Mouse (Mus musculus) megakaryocyte, adult 5-6 weeks (primary cell): ENCODE measurements at regions not wholly inside any gene's neighbourhood (a gene's known extent, or its start where the extent isn't known, plus 50 kb on each side); places are given as distances from the start of the nearest gene placed in this dataset.
"Not testable (repeated sequence)": the region's sequence is repeated elsewhere in the genome, so short reads cannot be mapped to it uniquely, and the experiment has no call there.

Experiments
- ATAC-seq: 2 replicates; pipeline ENCODE4 v1.8.0; 2016; ENCODE audit warnings: mild to moderate bottlenecking, inconsistent platforms; ENCODE audit not compliant: poor library complexity, severe bottlenecking

DNA sequence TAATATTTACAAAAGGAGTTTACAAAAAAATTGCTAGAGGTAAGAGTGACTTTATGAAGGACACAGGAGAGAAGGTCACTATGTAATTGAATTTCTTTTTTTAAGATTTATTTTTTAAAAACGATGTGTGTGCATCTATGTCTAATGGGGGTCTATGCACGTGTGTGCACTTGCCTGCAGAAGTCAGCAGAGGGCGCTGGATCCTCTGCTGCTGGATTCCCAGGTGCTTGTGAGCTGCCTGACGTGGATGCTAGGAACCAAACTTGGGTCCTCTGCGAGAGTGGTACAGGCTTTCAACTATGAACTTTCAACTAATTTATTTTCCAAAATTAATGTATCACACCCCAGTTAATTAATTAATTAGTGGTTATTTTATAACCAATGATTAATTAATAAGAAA, 85.0 kb downstream of the Glrx3 start:
- no peak for ATAC-seq

DNA sequence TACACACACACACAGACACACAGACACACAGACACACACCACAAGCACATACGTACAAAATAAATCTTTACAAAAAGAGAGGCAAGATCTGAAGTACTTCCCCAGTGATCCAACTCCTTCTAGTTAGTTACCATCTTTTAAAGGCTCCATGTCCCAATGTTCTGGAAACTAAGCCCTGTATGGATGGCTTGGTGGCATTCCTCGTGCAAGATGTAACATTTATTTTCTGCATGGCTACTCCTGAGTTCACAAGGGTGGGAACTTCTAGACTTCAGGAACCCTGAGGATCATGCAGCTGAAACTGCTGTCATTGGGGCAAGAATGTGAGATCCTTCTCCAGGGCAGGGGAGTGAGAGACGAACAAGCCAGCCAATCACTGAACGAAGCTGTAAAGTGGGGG, 96.1 kb downstream of the Glrx3 start:
- no peak for ATAC-seq

DNA sequence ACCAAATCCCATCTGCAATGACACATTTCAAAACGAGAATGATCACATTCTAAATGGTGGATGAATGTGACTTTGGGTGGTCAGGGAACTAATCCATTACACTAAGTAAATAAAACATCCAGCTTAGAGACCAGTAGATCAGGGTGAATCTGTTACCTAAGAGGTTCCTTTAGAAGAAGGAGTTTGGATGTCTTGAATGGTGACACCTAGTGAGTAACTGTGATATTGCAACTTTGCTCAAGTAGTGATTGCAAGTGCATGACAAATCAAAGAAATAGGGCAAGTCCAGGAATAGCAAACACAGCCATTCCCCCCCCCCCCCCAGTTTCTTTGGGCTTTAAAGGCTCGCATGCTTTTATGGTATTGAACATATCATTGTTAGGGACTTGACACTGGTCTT, 112.6 kb downstream of the Glrx3 start:
- ATAC-seq = peak; percentile 76

GRCm38 (mm10) chr7:137552551-137553198, 115.3 kb downstream of the Glrx3 start:
- no peak for ATAC-seq

DNA sequence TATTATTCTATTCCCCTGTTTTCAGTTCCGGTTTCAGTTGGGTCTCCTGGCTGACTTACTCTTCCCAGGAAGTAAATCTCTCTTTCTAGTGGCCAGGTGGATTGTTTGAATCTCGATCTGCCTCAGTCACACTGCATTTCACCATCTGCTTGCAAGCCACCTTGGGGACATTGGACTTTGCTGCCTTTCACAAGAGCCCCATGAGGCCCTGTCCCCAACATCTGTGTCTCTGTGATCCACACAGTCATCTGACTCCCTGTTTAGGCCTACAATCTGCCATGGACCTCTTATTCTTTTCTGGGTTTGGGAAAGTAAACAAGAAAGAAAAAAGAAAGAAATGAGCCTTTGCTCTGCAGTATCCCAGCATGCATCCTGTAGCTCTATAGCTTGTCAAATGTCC, 118.1 kb downstream of the Glrx3 start:
- ATAC-seq = no peak

- ATAC-seq = no peak
Measured at GRCm38 (mm10) chr7:137557439-137557838, 120.0 kb downstream of the Glrx3 start.

DNA sequence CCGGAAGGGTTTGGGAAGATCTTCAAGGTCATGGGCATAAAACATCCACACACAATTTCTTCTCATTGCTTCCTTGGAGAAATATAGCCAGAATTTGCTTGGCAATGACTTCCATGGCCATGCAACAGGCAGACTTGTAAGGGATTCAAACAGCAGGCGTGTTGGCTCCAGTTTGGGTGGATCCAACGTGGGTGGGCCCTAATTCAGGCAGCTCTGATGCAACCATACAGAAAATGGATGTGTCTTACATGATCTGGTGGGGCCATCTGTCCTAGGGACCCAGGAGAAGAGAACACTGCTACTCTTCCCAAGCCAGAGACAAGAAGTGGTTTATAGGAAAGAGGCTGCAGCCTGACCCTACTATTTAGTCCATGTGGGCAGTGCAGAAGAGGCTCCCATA, 121.5 kb downstream of the Glrx3 start:
- no peak for ATAC-seq

GRCm38 (mm10) chr7:137570199-137570598, 132.8 kb downstream of the Glrx3 start:
- no peak for ATAC-seq

GRCm38 (mm10) chr7:137575491-137575890, 138.1 kb downstream of the Glrx3 start:
- no peak for ATAC-seq

DNA sequence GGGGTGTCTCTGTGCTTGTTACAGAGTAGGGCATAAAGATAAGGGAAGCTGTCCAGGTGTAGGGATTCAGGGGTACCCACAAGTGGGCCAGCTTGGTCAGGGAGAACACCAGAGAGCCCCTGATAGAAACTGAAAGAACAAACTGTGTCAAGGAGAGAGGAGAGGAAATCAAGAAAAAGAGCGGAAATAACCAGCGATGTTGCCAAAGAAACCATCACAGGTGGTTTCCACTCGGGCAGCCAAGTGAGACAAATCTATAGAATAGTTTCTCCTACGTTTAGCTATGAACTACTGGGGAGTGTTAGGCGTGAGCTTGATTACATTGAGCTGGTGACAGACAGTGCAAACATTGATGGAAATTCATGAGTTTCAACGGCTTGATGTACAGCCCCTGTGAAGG, 138.8 kb downstream of the Glrx3 start:
- peak; percentile 36 for ATAC-seq

GRCm38 (mm10) chr7:137583556-137583955, 146.1 kb downstream of the Glrx3 start:
- no peak for ATAC-seq

DNA sequence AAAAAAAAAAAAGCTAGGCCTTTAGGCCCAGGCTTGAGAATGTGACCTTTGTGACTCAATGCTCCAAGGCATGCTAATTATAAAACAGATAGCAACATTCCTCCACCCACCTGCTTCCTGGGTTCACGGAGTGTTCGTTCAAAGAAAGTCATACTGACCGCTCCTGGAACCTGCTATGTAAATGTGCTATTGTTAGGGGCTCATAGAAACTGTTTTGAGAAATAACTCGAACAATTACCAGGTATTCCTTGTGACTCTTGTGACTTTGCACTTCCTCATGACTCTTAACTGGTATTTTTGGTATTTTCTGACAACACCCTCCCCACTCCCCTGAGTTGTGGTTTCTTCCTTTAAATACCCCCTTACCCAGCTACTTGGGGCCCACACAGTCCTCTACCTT, 147.5 kb downstream of the Glrx3 start:
- ATAC-seq = not testable (repeated sequence)

- ATAC-seq = peak; percentile 69
Measured at GRCm38 (mm10) chr7:137593570-137593969, 156.2 kb downstream of the Glrx3 start.

DNA sequence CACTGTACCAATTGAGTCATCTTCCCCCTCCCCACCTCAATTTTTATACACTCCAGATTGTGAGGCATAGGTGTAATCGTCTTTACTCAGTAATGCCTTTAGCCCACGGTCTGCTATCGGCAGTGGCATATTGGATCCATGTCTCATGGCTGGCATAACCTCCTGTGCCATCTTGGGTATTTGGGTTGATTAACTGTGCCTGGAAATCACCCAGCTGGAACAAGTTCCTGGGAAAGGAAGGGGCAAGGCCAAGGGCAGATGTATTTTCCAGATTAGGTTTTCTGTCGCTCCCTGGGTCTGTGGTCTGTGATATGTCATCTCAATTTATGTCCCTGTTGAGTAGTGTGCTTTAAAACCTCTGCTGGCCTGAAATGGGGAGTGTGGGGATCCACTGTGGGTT, 158.2 kb downstream of the Glrx3 start:
- ATAC-seq = no peak

DNA sequence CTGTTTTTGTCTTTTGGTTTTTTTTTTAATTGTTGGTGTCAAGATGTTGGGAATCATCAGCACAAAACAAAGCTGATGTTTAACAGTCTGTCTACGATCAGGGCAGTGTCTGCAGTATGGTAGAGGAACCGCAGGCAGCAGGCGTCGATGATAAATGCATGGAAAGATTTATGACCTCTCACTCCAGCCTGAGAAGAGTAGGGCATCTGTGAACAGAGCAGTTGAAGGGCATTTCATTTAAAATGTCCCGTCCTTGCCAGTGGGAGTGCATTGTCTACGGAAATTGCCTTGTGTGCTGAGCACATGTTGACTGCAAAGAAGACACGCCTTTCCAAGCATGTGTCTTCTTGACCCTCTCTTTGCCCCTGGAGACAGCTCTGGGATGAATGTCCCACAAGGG, 158.7 kb downstream of the Glrx3 start:
- no peak for ATAC-seq

- ATAC-seq = peak; percentile 51
Measured at GRCm38 (mm10) chr7:137603039-137603438, 165.6 kb downstream of the Glrx3 start.

DNA sequence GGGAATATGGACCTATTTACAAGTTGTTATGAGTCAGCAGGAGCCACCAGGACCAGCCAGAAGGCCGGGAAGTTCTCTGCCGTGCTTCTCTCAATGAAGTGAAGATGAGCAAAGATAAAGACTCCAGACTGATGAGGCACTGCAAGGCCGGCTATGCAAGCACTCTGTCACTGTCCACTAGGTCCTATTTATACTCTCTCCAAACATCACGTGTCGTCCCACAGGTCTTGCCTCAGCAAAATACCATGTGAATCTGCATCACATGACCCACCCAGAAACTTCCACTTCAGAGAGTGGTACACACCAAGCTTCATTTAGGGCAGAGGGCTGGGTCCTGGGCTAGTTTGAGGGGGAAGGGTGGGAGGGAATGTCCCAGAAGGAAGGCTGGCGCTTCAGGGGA, 172.3 kb downstream of the Glrx3 start:
- ATAC-seq = no peak

GRCm38 (mm10) chr7:137611363-137611762, 173.9 kb downstream of the Glrx3 start:
- ATAC-seq = no peak

- ATAC-seq = no peak
Measured at GRCm38 (mm10) chr7:137611891-137612522, 174.6 kb downstream of the Glrx3 start.

- ATAC-seq = no peak
Measured at GRCm38 (mm10) chr7:137618406-137619133, 181.2 kb downstream of the Glrx3 start.

DNA sequence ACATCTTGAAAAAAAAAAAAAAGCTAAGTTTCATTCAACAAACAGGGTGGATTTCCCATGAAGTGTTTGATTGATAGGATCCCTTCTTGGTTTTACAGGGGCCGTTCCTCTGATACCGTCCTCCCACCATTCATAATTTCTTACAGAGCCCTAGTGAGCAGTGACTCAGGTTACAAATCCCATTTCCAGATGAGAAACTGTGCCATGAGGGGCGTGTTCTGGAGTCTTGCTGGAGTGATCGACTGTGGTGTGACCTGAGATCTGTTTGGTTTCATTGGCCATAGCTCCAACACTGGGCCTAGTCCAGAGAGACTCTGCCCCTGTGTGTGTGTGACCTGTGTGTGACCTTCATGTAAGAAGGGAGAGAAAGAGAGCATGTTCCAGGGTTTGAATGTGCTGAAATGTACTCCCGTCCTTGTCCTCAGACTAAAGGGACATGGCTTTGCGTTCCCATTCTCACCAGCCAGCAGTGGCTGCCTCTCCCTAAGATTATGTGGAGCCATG, 181.9 kb downstream of the Glrx3 start:
- no peak for ATAC-seq

DNA sequence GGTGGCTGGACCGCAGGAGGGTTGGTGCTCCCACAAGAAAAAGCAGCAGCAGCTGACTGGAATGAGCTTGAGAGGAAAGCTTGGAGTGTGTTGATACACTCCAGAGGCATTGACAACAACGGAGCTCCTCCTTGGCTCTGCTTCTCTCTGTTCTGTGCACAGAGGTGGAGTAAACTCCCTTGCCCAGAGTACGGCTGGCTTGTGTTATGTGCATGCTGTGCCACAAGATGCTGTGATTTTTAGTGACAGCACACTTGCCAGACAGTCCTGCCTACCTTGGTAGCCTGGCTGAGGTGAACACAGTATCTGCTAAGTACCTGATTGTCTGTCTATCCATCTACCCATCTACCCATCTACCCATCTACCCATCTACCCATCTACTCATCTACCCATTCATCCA, 190.9 kb downstream of the Glrx3 start:
- ATAC-seq = no peak
